Mouse (Mus musculus) monocyte, adult 5-6 weeks (primary cell): ENCODE measurements around the gene Hibch. TPM values are rescaled to one million over a fixed set of nuclear protein-coding genes. Genes with fewer than 3 reads are reported as not detected.

ENCODE experiments used
- ATAC-seq: fragments of 153-309, 156-312 bp; replicated peaks from 2 replicates; pipeline ENCODE4 v1.8.0; 2017; ENCODE audit warnings: mild to moderate bottlenecking; ENCODE audit not compliant: low TSS enrichment, insufficient number of reproducible peaks, severe bottlenecking, poor library complexity, low FRiP score
- total RNA-seq: library from RNA; stranded (forward); fragments of 200-1000, 200-491, 200-594 nt; gene quantifications from 3 replicates; pipeline ENCODE4 v1.2.3, GENCODE M21; 2017

The Hibch gene
- 21.9 to 73.6 TPM (median 24.1 TPM) in 3 replicates for total RNA-seq

GRCm38 (mm10) chr1:52844782-52845665 is at the start of gene Hibch:
Hibch (plus strand) TSS chr1:52844929.
- ATAC-seq = peak; percentile 97

DNA sequence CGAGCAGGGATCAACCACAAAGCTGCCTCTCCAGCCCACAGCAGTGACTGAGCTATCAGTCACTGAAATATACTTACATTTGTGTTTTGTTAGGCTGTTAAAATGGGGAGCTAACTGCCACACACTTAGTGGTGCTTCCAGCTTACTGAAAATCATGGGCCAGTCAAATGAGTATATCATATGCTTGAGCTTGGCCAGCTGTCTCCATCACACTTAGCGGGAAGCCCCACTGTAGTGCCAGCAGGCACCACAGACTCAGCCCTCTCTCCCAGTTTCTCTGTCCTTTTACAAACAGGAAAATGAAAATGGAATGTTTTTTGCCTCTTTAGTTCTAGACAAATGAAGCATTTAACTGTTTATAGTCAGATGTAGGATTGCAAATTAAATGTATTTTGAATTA is 48.8 kb upstream of the Hibch start:
- no peak for ATAC-seq

- peak; percentile 32; the same call in 1 of the 2 replicates for ATAC-seq
Measured at GRCm38 (mm10) chr1:52799056-52799726, 45.5 kb upstream of the Hibch start.

DNA sequence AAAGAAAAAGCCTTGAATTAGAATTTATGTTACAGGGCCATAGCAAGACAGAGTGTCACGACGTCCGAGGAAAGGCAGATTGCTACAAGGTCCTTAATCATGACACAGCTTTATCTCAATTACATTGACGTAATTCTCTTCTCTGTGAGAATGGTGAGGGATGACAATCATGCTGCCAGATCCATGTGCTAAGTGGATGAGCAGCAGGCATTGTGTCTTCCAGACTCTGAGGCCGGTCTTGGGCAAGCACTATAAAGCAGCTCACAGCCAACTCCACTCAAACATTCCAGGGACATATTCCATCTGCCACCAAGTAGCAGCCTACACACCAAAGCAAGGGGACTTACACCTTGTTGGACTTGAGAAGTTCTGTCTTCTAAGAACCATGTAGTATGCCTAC is 45.0 kb upstream of the Hibch start:
- ATAC-seq = no peak

DNA sequence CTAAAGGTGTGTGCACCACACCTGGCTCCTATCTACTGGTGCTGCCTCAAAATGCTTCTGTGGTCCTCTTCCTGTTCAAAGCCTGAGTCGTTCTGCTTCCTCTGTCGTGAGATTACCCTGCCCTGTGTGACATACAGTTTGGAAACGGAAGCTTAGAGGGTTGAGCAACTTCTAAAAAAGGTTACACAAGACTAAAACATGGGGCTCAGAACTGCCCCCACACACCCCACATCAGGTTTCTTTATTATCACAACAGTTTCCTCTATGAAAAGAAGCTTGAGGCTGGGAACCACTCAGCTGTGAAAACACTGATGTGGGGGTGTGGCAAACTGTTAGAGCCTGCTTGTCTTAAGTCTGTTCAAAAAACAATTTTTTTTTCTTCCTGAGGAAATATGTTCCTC is 44.4 kb upstream of the Hibch start:
- ATAC-seq = peak; percentile 89

GRCm38 (mm10) chr1:52801651-52802050 is 43.1 kb upstream of the Hibch start:
- peak; percentile 62 for ATAC-seq

GRCm38 (mm10) chr1:52802406-52802975 is 42.2 kb upstream of the Hibch start:
- no peak for ATAC-seq

DNA sequence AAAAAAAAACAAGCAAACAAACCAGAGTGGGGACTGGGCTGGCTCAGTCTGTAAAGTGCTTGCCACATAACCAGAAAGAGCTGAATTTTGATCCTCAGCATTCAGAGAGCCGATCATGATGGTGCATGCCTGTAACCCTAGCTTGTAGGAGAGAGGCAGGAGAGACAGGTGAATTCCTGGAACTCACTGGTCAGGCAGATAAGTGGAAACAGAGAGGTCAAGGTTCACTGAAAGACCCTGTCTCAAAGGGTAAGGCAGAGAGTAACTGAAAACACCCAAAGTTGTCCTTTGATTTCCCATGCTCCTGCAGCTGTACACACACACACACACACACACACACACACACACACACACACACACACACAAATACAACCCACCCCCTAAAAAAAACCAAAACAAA is 39.7 kb upstream of the Hibch start:
- no peak for ATAC-seq

- ATAC-seq = no peak
Measured at GRCm38 (mm10) chr1:52808456-52808855, 36.3 kb upstream of the Hibch start.

GRCm38 (mm10) chr1:52816232-52816891 is 28.4 kb upstream of the Hibch start:
- ATAC-seq = no peak

DNA sequence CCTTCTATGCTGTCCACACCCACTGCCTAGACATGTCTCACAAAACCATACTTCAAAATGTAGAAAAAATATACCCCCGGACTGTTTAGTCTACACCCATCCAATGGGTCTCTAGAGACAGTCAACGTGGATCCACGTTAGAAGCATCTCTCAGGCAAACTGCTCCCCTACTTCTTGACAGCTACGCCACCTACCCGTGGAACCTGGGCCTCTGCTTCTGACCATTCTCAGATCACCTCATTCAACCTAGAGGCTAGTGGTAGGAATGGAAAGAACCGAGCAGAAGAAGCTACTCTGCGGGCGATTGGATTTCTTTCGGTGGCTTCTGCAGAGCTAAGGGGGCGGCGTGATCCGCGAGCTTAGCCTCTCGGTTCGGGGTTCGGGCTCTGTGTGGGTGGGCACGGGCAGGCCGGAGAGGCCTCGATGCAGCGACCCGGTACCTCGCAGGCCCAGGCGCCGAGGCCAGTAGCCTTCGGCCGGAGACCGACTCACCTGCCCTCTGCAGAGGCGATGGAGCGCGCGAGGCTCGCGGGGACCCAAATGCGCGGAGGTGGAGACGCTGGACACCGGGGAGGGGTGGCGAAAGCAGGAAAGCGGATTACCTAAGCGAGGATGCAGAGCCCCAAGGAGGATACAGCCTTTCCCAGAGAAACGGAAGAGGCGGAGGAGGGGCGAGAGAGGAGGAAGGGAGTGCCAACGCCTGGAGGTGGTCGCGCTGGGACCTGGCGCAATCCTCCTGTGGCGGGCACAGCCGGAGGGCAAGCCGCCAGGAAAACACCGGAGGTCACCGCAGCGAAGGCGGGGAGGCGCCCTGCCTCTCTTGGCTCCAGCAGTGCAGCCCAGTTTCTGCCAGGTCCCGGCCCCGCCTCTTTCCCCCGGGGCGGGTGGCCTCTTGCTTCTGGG is 27.6 kb upstream of the Hibch start, which contains the start of gene Inpp1:
TSS of gene Inpp1 (minus strand) at position 779 of the 903 bp plus-strand sequence.
- peak; percentile 77 for ATAC-seq

DNA sequence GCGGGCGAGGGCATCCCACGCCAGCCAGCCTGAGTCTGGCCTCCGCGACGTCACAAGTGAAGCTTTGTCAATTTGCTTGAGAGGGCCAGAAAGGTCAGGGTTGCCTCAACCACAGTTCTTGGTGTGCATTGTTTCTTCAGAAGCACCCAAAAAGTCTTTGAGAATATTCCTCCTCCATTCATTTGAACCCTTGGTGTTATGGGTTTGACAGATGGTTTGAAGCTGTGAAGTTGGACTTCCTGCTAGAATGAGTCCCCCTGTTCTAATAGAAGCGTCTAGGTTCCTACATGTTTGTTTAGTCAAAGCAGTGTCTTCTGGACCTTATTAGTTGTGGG is 26.9 kb upstream of the Hibch start:
- ATAC-seq = peak; percentile 88

DNA sequence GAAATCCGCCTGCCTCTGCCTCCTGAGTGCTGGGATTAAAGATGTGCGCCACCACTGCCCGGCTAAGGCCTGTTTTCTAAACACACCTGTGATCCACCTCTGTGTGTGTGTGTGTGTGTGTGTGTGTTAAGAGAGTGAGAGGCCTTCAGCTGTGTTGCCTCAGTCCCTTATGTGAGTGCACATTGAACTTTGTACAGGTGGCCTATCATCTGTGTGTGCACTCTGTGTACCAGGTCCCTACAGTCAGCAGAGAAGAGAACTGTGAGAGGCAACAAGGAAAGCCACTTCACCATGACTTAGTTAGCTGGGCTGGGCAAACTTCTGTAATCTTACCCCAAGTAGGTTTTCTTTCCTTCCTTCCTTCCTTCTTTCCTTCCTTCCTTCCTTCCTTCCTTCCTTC is 5.6 kb upstream of the Hibch start:
- ATAC-seq = no peak

DNA sequence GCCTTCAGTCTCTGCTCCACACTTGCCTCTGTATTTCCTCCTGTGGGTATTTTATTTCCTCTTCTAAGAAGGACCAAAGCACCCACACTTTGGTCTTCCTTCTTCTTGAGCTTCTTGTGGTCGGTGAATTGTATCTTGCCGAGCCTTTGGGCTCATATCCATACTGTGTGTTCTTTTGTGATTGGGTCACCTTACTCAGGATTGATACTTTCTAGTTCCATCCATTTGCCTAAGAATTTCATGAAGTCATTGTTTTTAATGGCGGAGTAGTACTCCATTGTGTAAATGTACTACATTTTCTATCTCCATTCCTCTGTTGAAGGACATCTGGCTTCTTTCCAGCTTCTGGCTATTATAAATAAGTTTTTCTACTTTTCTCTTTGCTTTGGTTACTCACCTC is 375 bp upstream of the Hibch start:
- no peak for ATAC-seq

DNA sequence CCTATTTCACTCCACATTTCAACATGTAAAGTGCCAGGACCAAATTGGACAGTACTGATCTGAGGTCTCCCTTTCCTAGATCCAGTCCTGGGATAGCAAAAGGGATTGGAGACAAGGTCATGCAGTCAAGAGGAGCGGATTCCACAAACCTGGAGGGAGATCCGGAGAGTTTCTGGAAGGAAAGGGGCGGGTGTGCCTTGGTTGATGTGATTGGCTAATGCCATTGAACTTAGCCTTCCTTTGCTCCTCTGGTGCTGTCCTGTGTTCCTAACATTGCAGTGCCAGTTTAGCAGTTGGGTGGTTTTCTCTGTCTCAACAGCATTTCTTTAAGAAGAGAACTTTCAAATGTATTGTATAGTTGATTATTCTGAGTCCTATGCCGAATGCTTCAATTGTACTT is 1.8 kb downstream of the Hibch start:
- no peak for ATAC-seq

- no peak for ATAC-seq
Measured at GRCm38 (mm10) chr1:52849422-52849821, 4.7 kb downstream of the Hibch start.

DNA sequence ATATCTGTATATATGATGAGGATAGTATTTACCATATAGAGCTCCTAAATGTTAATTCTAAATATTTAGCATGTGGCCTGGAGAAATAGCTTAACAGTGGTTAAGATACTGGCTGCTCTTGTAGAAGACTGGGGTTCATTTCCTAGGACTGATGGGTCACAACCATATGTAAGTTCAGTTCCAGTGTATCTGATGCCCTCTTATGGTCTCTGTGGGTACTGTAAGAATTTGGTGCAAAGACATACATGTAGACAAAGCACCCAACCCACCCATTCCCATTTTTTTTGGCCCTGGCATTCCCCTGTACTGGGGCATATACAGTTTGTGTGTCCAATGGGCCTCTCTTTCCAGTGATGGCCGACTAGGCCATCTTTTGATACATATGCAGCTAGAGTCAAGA is 9.3 kb downstream of the Hibch start:
- ATAC-seq = peak; percentile 84

- no peak for ATAC-seq
Measured at GRCm38 (mm10) chr1:52855904-52856601, 11.3 kb downstream of the Hibch start.
